Mouse (Mus musculus): Measurements from ENCODE around the gene Adam23. TPM values are rescaled to one million over a fixed set of nuclear protein-coding genes. Genes with fewer than 3 reads are reported as not detected.

Gene Adam23
- 4.5 and 6.1 TPM in 2 replicates for polyA plus RNA-seq (2015; fragmentation: Nextera tagmentation; extraction: Ambion mirVana)

DNA sequence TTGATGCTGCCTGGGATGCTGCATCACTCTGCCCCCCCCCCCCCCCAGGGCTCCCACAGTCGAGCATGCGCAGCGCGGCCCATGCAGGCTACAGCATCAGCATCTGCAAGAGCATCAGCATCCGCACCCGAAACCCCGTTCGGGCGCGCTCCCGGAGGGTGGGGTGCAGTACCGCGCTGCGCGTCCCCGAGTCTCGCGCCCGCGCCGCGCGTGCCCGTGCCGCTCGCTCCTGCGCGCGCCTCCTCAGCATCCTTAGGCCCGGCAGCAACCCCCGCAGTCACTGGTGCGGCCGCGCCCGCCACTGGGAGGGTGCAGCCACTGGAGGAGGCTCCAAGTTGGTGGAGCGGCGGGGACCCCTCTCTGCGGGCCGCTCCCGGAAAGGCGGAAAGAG is at the start of gene Adam23:
TSS of gene Adam23 (plus strand) at position 236 of the 391 bp plus-strand sequence.
- TF ChIP-seq EP300 (IDR thresholded peaks at IDR 0.05; ENCODE audit: low read depth) (no peak), CTCF (IDR thresholded peaks at IDR 0.05; ENCODE audit: low read depth) (no peak)
- Histone ChIP-seq H3K27ac (ENCODE audit: low read depth) (no peak within 1 kb of the TSS), H3K36me3 (replicated peaks; ENCODE audit: insufficient read depth, low read length) (no peaks in the 10 kb centered on the region), H3K4me2 (ENCODE audit: low read depth, low read length) (peak within 1 kb of the TSS; percentile 64), H3K27me3 (ENCODE audit: insufficient read depth, low read length) (peaks cover 24% of the 10 kb centered on the region), H3K9ac (replicated peaks) (peak within 1 kb of the TSS; percentile 59), H3K9me3 (ENCODE audit: low read length) (no peaks in the 10 kb centered on the region), H3K4me1 (ENCODE audit: insufficient read depth) (no peaks in the 10 kb centered on the region; the same call in 1 of the 2 replicates), H3K4me3 (ENCODE audit: low read depth, low read length) (peak within 1 kb of the TSS; percentile 48)
- peak; percentile 29 for DNase-seq
- no peak for ATAC-seq
- 2% methylated on average over 23 of the region's 41 CpGs for WGBS (ENCODE audit: insufficient replicate concordance)

DNA sequence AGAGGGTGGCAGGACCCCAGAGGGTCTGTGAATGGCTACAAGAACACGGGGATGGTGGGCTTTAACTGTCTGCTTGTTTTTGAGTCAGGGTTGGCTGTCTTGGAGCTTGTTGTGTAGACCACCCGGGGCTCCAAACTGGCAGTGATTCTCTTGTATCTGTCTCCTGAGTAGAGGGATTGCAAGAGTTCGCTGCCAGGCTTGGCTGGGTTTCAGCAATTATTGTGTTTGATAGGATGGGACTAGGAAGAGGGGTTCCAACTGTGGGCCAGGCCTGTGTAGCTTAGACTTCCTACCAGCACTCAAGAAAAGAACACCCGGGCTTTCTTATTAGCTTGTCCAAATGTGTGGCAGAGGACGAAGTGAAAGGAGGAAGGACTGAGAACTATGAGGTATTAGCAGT is 44.6 kb upstream of the Adam23 start:
- Histone ChIP-seq H3K9me3 (ENCODE audit: low read length) (no peaks in the 10 kb centered on the region), H3K4me2 (ENCODE audit: low read depth, low read length) (no peak overlapping the region), H3K4me3 (ENCODE audit: low read depth, low read length) (no peak overlapping the region), H3K4me1 (ENCODE audit: insufficient read depth) (no peaks in the 10 kb centered on the region), H3K9ac (replicated peaks) (no peak overlapping the region), H3K27ac (ENCODE audit: low read depth) (no peak overlapping the region), H3K36me3 (replicated peaks; ENCODE audit: insufficient read depth, low read length) (no peaks in the 10 kb centered on the region), H3K27me3 (ENCODE audit: insufficient read depth, low read length) (no peaks in the 10 kb centered on the region)
- whole genome bisulfite sequencing (ENCODE audit: insufficient replicate concordance): 65% methylated on average over 5 of the region's 5 CpGs
- TF ChIP-seq EP300 (IDR thresholded peaks at IDR 0.05; ENCODE audit: low read depth) (no peak), CTCF (IDR thresholded peaks at IDR 0.05; ENCODE audit: low read depth) (no peak)
- ATAC-seq: no peak
- no peak for DNase-seq

DNA sequence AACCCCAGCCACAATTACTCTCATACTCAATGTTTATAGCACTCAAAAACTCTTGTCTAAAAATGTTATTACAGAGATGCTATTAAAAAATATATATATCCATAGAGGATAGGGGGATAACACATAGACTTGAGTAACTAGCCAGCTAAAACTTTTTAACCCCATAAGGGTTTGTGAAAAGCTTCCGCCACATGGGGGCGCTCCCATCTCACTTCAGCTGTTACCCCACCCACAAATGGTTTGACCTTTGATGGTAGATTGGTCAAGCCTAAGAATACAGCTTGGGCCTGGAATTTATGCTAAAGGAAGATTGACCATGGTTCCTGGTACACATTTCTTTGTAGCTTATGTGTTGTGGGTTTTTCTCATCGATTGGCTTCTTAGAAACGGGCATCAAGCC is 42.1 kb upstream of the Adam23 start:
- Histone ChIP-seq H3K4me3 (ENCODE audit: low read depth, low read length) (no peak overlapping the region), H3K9me3 (ENCODE audit: low read length) (no peaks in the 10 kb centered on the region), H3K27ac (ENCODE audit: low read depth) (no peak overlapping the region), H3K36me3 (replicated peaks; ENCODE audit: insufficient read depth, low read length) (no peaks in the 10 kb centered on the region), H3K4me2 (ENCODE audit: low read depth, low read length) (no peak overlapping the region), H3K27me3 (ENCODE audit: insufficient read depth, low read length) (no peaks in the 10 kb centered on the region), H3K4me1 (ENCODE audit: insufficient read depth) (no peaks in the 10 kb centered on the region), H3K9ac (replicated peaks) (no peak overlapping the region)
- DNase-seq (peak; percentile 23), ATAC-seq (no peak)
- TF ChIP-seq CTCF (IDR thresholded peaks at IDR 0.05; ENCODE audit: low read depth) (peak; percentile 47), EP300 (IDR thresholded peaks at IDR 0.05; ENCODE audit: low read depth) (no peak)
- 43% methylated on average over 4 of the region's 4 CpGs for WGBS (ENCODE audit: insufficient replicate concordance)

DNA sequence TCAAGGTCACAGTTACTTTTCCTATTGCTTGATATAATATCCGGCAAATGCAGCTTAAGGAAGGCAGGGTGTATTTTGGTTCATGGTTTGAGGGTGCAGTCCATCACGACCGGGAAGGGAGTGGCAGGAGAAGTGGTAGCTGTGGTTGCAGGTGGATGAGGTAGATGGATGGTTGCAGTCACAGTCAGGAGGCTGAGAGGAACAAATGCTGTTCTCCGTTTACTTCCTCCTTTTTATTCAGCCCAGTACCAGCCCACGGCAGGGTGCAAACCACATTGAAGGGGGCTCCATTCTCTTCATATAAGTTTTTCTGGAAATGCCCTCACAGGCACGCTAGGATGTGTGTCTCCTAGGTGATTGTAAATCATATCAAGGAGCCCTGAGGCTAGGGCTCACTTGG is 37.3 kb upstream of the Adam23 start:
- Histone ChIP-seq H3K27ac (ENCODE audit: low read depth) (no peak overlapping the region), H3K4me3 (ENCODE audit: low read depth, low read length) (no peak overlapping the region), H3K27me3 (ENCODE audit: insufficient read depth, low read length) (no peaks in the 10 kb centered on the region), H3K4me1 (ENCODE audit: insufficient read depth) (no peaks in the 10 kb centered on the region), H3K9me3 (ENCODE audit: low read length) (no peaks in the 10 kb centered on the region), H3K4me2 (ENCODE audit: low read depth, low read length) (no peak overlapping the region), H3K9ac (replicated peaks) (no peak overlapping the region), H3K36me3 (replicated peaks; ENCODE audit: insufficient read depth, low read length) (no peaks in the 10 kb centered on the region)
- DNase-seq (no peak), ATAC-seq (no peak)
- 33% methylated on average over 6 of the region's 6 CpGs for WGBS (ENCODE audit: insufficient replicate concordance)
- TF ChIP-seq CTCF (IDR thresholded peaks at IDR 0.05; ENCODE audit: low read depth): no peak
- TF ChIP-seq EP300 (IDR thresholded peaks at IDR 0.05; ENCODE audit: low read depth): no peak

DNA sequence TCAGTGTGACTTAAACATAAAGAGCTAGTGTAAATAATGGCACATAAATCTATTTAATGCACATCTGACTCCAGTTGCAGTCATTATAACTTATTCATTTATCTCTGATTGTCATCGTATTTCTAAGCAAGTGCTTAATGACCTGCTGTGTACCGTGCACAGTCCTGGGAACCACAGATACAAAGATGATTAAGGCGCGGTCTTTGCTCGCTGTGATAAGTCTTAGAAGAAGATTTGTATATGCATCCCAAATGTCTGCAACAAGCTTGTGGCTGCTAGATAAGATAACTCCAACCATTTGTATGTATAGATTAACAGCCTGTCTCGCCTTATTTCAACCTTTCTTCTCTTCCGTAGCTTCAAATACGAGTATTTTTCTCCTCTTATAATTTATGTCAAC is 27.2 kb upstream of the Adam23 start:
- TF ChIP-seq CTCF (IDR thresholded peaks at IDR 0.05; ENCODE audit: low read depth) (no peak), EP300 (IDR thresholded peaks at IDR 0.05; ENCODE audit: low read depth) (no peak)
- DNase-seq (no peak), ATAC-seq (no peak)
- Histone ChIP-seq H3K36me3 (replicated peaks; ENCODE audit: insufficient read depth, low read length) (no peaks in the 10 kb centered on the region), H3K27ac (ENCODE audit: low read depth) (no peak overlapping the region), H3K9ac (replicated peaks) (no peak overlapping the region), H3K9me3 (ENCODE audit: low read length) (no peaks in the 10 kb centered on the region), H3K27me3 (ENCODE audit: insufficient read depth, low read length) (no peaks in the 10 kb centered on the region), H3K4me1 (ENCODE audit: insufficient read depth) (no peaks in the 10 kb centered on the region), H3K4me2 (ENCODE audit: low read depth, low read length) (no peak overlapping the region), H3K4me3 (ENCODE audit: low read depth, low read length) (no peak overlapping the region)
- WGBS (ENCODE audit: insufficient replicate concordance): 57% methylated on average over 8 of the region's 8 CpGs

DNA sequence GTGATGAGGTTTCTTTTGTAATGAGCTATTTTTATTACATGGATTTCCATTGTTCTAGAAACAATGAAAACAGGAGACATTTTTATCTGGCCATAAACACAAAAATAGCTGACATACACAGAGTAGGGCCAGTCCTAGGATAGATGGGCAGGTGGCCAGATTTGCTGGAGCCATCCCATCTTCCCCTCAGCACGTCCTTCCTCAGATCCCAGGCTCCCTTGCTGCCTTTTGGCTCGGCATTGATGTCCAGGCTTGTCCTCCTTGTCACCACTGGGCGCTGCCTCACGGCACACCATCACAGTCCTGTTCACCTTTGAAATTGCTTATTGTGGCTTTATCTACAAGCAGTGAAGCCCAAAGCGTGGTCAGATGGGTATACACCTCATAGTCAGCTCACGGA is 15.0 kb upstream of the Adam23 start:
- no peaks in the 10 kb centered on the region for H3K9me3 ChIP-seq (ENCODE audit: low read length)
- WGBS (ENCODE audit: insufficient replicate concordance): 57% methylated on average over 6 of the region's 6 CpGs
- no peak overlapping the region for H3K9ac ChIP-seq (replicated peaks)
- DNase-seq: peak; percentile 18
- TF ChIP-seq EP300 (IDR thresholded peaks at IDR 0.05; ENCODE audit: low read depth) (no peak), CTCF (IDR thresholded peaks at IDR 0.05; ENCODE audit: low read depth) (no peak)
- H3K4me3 ChIP-seq (ENCODE audit: low read depth, low read length): no peak overlapping the region
- no peak overlapping the region; the same call in 1 of the 2 replicates for H3K27ac ChIP-seq (ENCODE audit: low read depth)
- no peak overlapping the region for H3K4me2 ChIP-seq (ENCODE audit: low read depth, low read length)
- H3K4me1 ChIP-seq (ENCODE audit: insufficient read depth): no peaks in the 10 kb centered on the region
- H3K27me3 ChIP-seq (ENCODE audit: insufficient read depth, low read length): no peaks in the 10 kb centered on the region
- no peaks in the 10 kb centered on the region for H3K36me3 ChIP-seq (replicated peaks; ENCODE audit: insufficient read depth, low read length)
- ATAC-seq: peak; percentile 49; the same call in 1 of the 2 replicates

DNA sequence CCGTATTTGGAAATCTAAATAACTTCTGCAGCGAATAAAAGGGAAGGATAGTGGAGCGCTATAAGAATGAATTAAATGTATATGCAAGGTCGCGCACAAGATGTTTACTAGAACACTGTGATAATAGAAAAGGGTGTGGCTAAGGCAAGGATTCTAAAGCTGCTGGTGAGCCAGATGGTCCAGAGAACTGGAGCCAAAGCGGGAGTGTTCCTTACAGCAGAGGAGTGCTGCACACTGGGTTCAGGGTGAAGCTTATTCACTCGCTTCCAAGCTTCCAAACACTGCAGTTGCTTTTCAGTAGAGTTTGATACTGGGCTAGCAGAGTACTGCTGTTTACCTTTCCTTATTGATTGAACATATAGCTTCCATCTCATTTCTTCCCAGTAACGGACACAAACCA is 14.5 kb upstream of the Adam23 start:
- no peak overlapping the region for H3K4me3 ChIP-seq (ENCODE audit: low read depth, low read length)
- TF ChIP-seq CTCF (IDR thresholded peaks at IDR 0.05; ENCODE audit: low read depth) (no peak), EP300 (IDR thresholded peaks at IDR 0.05; ENCODE audit: low read depth) (no peak)
- H3K27me3 ChIP-seq (ENCODE audit: insufficient read depth, low read length): no peaks in the 10 kb centered on the region
- no peak overlapping the region for H3K4me2 ChIP-seq (ENCODE audit: low read depth, low read length)
- H3K4me1 ChIP-seq (ENCODE audit: insufficient read depth): no peaks in the 10 kb centered on the region
- no peak overlapping the region for H3K9ac ChIP-seq (replicated peaks)
- H3K9me3 ChIP-seq (ENCODE audit: low read length): no peaks in the 10 kb centered on the region
- peak overlapping the region; percentile 5; the same call in 1 of the 2 replicates for H3K27ac ChIP-seq (ENCODE audit: low read depth)
- H3K36me3 ChIP-seq (replicated peaks; ENCODE audit: insufficient read depth, low read length): no peaks in the 10 kb centered on the region
- no peak for ATAC-seq
- WGBS (ENCODE audit: insufficient replicate concordance): 76% methylated on average over 8 of the region's 8 CpGs
- DNase-seq: no peak
